Comparison of ENCODE assay signal across 8 mouse cellular contexts in genomic region chr15:78947657-78948056, GRCm38 (mm10). TPM values are rescaled to one million over a fixed set of nuclear protein-coding genes. Genes with fewer than 3 reads are reported as not detected.
DNase-seq lines count a peak whose midpoint lies in the region; ATAC-seq lines count a peak whose summit lies in the region.

TSS of gene Triobp (plus strand) at chr15:78947724.

- H3K4me1 ChIP-seq in hindbrain, embryonic 11.5 days (replicated peaks; ENCODE audit: control insufficient read depth, insufficient read depth, low read length) = no peaks in the 10 kb centered on the region; the same call in none of the 2 replicates

- no peaks in the 10 kb centered on the region for H3K36me3 ChIP-seq in hindbrain, embryonic 11.5 days (ENCODE audit: control insufficient read depth, insufficient read depth, low read length)

- H3K4me2 ChIP-seq in hindbrain, embryonic 11.5 days (replicated peaks; ENCODE audit: low read depth, low read length) = peak within 1 kb of the TSS; percentile 53

- H3K9ac ChIP-seq in hindbrain, embryonic 11.5 days (ENCODE audit: low read depth, low read length) = peak within 1 kb of the TSS; percentile 67

- peak within 1 kb of the TSS; percentile 52 for H3K4me3 ChIP-seq in hindbrain, embryonic 11.5 days (ENCODE audit: low read depth, low read length)

- peak; percentile 93 for DNase-seq in NIH3T3 (ENCODE audit: low read depth)
- DNase-seq in cerebellum, postnatal 14 days = peak; percentile 91 to 92
- peak; percentile 81 to 83 for DNase-seq in frontal cortex, postnatal 10 days (ENCODE audit: low spot score in 2 of 2)
- peak; percentile 94 for DNase-seq in hindbrain, embryonic 11.5 days (ENCODE audit: low spot score)
- DNase-seq in layer of hippocampus, postnatal 25 days (ENCODE audit: extremely low spot score in 1 of 2, low spot score in 1 of 2) = peak; percentile 38 to 55
- DNase-seq in lung, postnatal 25 days (ENCODE audit: low spot score) = peak; percentile 91
- DNase-seq in retina, postnatal 1 day = peak; percentile 98
- peak; percentile 87 for DNase-seq in yolk sac, embryonic 10.5 days (ENCODE audit: low spot score)

- ATAC-seq in hindbrain, embryonic 11.5 days (ENCODE audit: low FRiP score) = peak; percentile 98

- peak within 1 kb of the TSS; percentile 58; the same call in 1 of the 2 replicates for H3K27ac ChIP-seq in hindbrain, embryonic 11.5 days (ENCODE audit: low read depth, low read length)

- WGBS in hindbrain, embryonic 11.5 days = under 1% methylated on average over 24 of the region's 24 CpGs

- no peaks in the 10 kb centered on the region for H3K9me3 ChIP-seq in hindbrain, embryonic 11.5 days (ENCODE audit: control insufficient read depth, low read length)

- no peaks in the 10 kb centered on the region; the same call in 1 of the 2 replicates for H3K27me3 ChIP-seq in hindbrain, embryonic 11.5 days (ENCODE audit: control insufficient read depth, insufficient read depth, low read length)

RNA-seq across cellular contexts. Expression of gene Triobp, which starts in this region (rescaled TPM):
- polyA plus RNA-seq in hindbrain, embryonic 11.5 days (2014; fragmentation: Nextera tagmentation; extraction: Ambion mirVana) = 38.1 and 45.4 TPM in 2 replicates
- 10 to 100 TPM; 14.0 to 16.0 TPM for total RNA-seq in layer of hippocampus, postnatal 25 days (2021)

Comparison
In these comparisons a context has a peak if more than half of its experiments do, and no peak if none do; other contexts are left out.
1. Peak in every context shown above with its lines: DNase-seq, ATAC-seq, H3K4me3 ChIP-seq and H3K27ac ChIP-seq.
2. DNase-seq: peak in every context shown above with its lines; median percentile 98 in retina, postnatal 1 day; 94 in hindbrain, embryonic 11.5 days; 93 in NIH3T3; 92 in cerebellum, postnatal 14 days; 91 in lung, postnatal 25 days; 87 in yolk sac, embryonic 10.5 days; 82 in frontal cortex, postnatal 10 days; 46 in layer of hippocampus, postnatal 25 days.